Mouse (Mus musculus) bone marrow, adult 2 months (tissue): ENCODE measurements around the gene Hoxb3. TPM values are rescaled to one million over a fixed set of nuclear protein-coding genes. Genes with fewer than 3 reads are reported as not detected.

Experiments
- H3K27ac ChIP-seq: fragments of 200-500 bp; 2 replicates; pipeline ENCODE4 v1.5.1; 2012; ENCODE audit warnings: low read depth, mild to moderate bottlenecking, control low read depth, inconsistent platforms, low read length; ENCODE audit not compliant: control insufficient read depth, poor library complexity, insufficient read depth
- H3K4me1 ChIP-seq: fragments of 200-500 bp; 2 replicates; pipeline ENCODE4 v1.6.1; 2011; ENCODE audit warnings: low read length; ENCODE audit not compliant: control insufficient read depth, insufficient read depth
- H3K4me3 ChIP-seq: fragments of 200-500 bp; replicated peaks from 2 replicates; pipeline ENCODE3; 2011; ENCODE audit warnings: mild to moderate bottlenecking, low read depth, low read length, control low read depth; ENCODE audit not compliant: control insufficient read depth
- CTCF ChIP-seq: fragments of 200-500 bp; IDR thresholded peaks from 2 replicates; pipeline ENCODE4 v1.5.1; 2011; ENCODE audit warnings: low read length, control low read depth; ENCODE audit not compliant: control insufficient read depth, insufficient read depth
- POLR2A ChIP-seq: fragments of 200-500 bp; IDR thresholded peaks from 2 replicates; pipeline ENCODE4 v1.6.1; 2011; ENCODE audit warnings: low read depth, mild to moderate bottlenecking, control low read depth, low read length, borderline replicate concordance; ENCODE audit not compliant: control insufficient read depth
- WGBS: fragments of 180-500 bp; shearing (Covaris S2); methylation state at CpG from one replicate; pipeline ENCODE4 v1.1.7; 2018; 5-methylcytosine and 5-hydroxymethylcytosine counted together
- polyA plus RNA-seq: library from polyadenylated mRNA; stranded (reverse); fragments of >200 nt; gene quantifications from 2 replicates; pipeline ENCODE4 v1.2.4, GENCODE M21; 2011; ENCODE audit warnings: low replicate concordance; ENCODE audit not compliant: missing spikeins, insufficient read depth, insufficient read length

Gene Hoxb3
- polyA plus RNA-seq, 1 experiment: 1.0 TPM

- TF ChIP-seq CTCF: no peak
- TF ChIP-seq POLR2A: no peak
- Histone ChIP-seq H3K4me1 (no peaks in the 10 kb centered on the region), H3K4me3 (no peak overlapping the region), H3K27ac (no peak overlapping the region)
- 60% methylated on average over 7 of the region's 7 CpGs for WGBS
Observed at GRCm38 (mm10) chr11:96306183-96306907, 16.8 kb upstream of the Hoxb3 start.

- TF ChIP-seq CTCF (no peak), POLR2A (no peak)
- Histone ChIP-seq H3K4me3 (no peak overlapping the region), H3K27ac (no peak overlapping the region), H3K4me1 (no peaks in the 10 kb centered on the region)
- WGBS: 27% methylated on average over 13 of the region's 13 CpGs
Observed at GRCm38 (mm10) chr11:96306908-96307269, 16.2 kb upstream of the Hoxb3 start.

GRCm38 (mm10) chr11:96308763-96309162, 14.4 kb upstream of the Hoxb3 start:
- no peaks in the 10 kb centered on the region for H3K4me1 ChIP-seq
- H3K27ac ChIP-seq: no peak overlapping the region
- 50% methylated on average over 4 of the region's 4 CpGs for WGBS
- H3K4me3 ChIP-seq: no peak overlapping the region
- no peak for TF ChIP-seq POLR2A
- no peak for TF ChIP-seq CTCF

- no peak overlapping the region for H3K4me3 ChIP-seq
- no peak for TF ChIP-seq CTCF
- TF ChIP-seq POLR2A: no peak
- whole genome bisulfite sequencing: 27% methylated on average over 4 of the region's 4 CpGs
Observed at GRCm38 (mm10) chr11:96309288-96309687, 13.8 kb upstream of the Hoxb3 start.

GRCm38 (mm10) chr11:96310183-96310938, 12.8 kb upstream of the Hoxb3 start:
- Histone ChIP-seq H3K27ac (no peak overlapping the region), H3K4me1 (no peaks in the 10 kb centered on the region), H3K4me3 (no peak overlapping the region)
- WGBS: 33% methylated on average over 20 of the region's 20 CpGs
- no peak for TF ChIP-seq CTCF
- no peak for TF ChIP-seq POLR2A

More at GRCm38 (mm10) chr11:96309288-96309687, 13.8 kb upstream of the Hoxb3 start:
- Histone ChIP-seq H3K27ac (no peak overlapping the region), H3K4me1 (no peaks in the 10 kb centered on the region)

GRCm38 (mm10) chr11:96311097-96311496, 12.0 kb upstream of the Hoxb3 start:
- Histone ChIP-seq H3K27ac (no peak overlapping the region), H3K4me1 (no peaks in the 10 kb centered on the region), H3K4me3 (peak overlapping the region; percentile 2)
- WGBS: 7% methylated on average over 6 of the region's 6 CpGs
- TF ChIP-seq POLR2A (no peak), CTCF (no peak)

GRCm38 (mm10) chr11:96311520-96312417, 11.4 kb upstream of the Hoxb3 start:
- no peak overlapping the region for H3K27ac ChIP-seq
- peak overlapping the region; percentile 31 for H3K4me3 ChIP-seq
- TF ChIP-seq CTCF (peak; percentile 58), POLR2A (peak; percentile 41; the same call in 1 of the 2 replicates)
- WGBS: 4% methylated on average over 31 of the region's 31 CpGs
- H3K4me1 ChIP-seq: no peaks in the 10 kb centered on the region
